Mouse (Mus musculus) ES-E14 (cell line): ENCODE measurements at regions not wholly inside any gene's neighbourhood (a gene's known extent, or its start where the extent isn't known, plus 50 kb on each side); places are given as distances from the start of the nearest gene placed in this dataset.

ENCODE experiments used
- CHD2 ChIP-seq: IDR thresholded peaks from 2 replicates; pipeline ENCODE4 v1.6.1; 2014; ENCODE audit warnings: mild to moderate bottlenecking, low read depth, low read length, inconsistent platforms
- HCFC1 ChIP-seq: IDR thresholded peaks from 2 replicates; pipeline ENCODE4 v1.6.1; 2012; ENCODE audit warnings: low read length, inconsistent platforms, borderline replicate concordance; ENCODE audit not compliant: insufficient read depth
- MAFK ChIP-seq: IDR thresholded peaks from 2 replicates; pipeline ENCODE4 v1.6.1; 2014; ENCODE audit warnings: mild to moderate bottlenecking, low read depth, low read length, inconsistent platforms; ENCODE audit not compliant: insufficient read depth
- ZC3H11A ChIP-seq: IDR thresholded peaks from 2 replicates; pipeline ENCODE4 v1.6.1; 2012; ENCODE audit warnings: low read depth, mild to moderate bottlenecking, inconsistent platforms, low read length, borderline replicate concordance
- ZNF384 ChIP-seq: IDR thresholded peaks from 2 replicates; pipeline ENCODE4 v1.6.1; 2012; ENCODE audit warnings: low read depth, low read length, inconsistent platforms

DNA sequence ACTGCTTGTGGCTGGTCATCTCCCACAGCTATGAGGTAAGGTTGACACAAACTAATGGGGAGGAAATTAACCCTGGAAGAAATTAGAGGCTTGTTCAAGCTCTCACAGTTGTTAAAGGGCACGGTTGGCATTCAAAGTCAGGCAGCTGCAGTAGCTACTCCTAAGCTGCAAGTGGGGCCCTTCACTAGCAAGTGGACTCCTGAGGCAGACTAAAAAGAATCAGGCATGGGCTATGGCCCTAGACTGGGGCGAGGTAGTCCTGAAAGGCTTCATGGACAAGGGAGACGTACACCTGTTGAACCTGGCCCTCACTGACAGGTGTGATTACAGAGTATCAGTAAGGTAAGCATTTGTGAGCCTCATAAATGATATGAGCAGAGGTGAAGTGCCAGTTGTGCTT is 237.7 kb downstream of the Bcl11a start:
- no peak for TF ChIP-seq HCFC1
- TF ChIP-seq MAFK: no peak
- no peak for TF ChIP-seq ZNF384
- no peak for TF ChIP-seq CHD2
- TF ChIP-seq ZC3H11A: no peak
